Mouse (Mus musculus) bone marrow, adult 2 months (tissue): ENCODE data around the gene L3mbtl1. TPM values are rescaled to one million over a fixed set of nuclear protein-coding genes. Genes with fewer than 3 reads are reported as not detected.

Experiments
- H3K27ac ChIP-seq: fragments of 200-500 bp; 2 replicates; pipeline ENCODE4 v1.5.1; 2012; ENCODE audit warnings: low read depth, mild to moderate bottlenecking, control low read depth, inconsistent platforms, low read length; ENCODE audit not compliant: control insufficient read depth, poor library complexity, insufficient read depth
- H3K4me1 ChIP-seq: fragments of 200-500 bp; 2 replicates; pipeline ENCODE4 v1.6.1; 2011; ENCODE audit warnings: low read length; ENCODE audit not compliant: control insufficient read depth, insufficient read depth
- H3K4me3 ChIP-seq: fragments of 200-500 bp; replicated peaks from 2 replicates; pipeline ENCODE3; 2011; ENCODE audit warnings: mild to moderate bottlenecking, low read depth, low read length, control low read depth; ENCODE audit not compliant: control insufficient read depth
- CTCF ChIP-seq: fragments of 200-500 bp; IDR thresholded peaks from 2 replicates; pipeline ENCODE4 v1.5.1; 2011; ENCODE audit warnings: low read length, control low read depth; ENCODE audit not compliant: control insufficient read depth, insufficient read depth
- POLR2A ChIP-seq: fragments of 200-500 bp; IDR thresholded peaks from 2 replicates; pipeline ENCODE4 v1.6.1; 2011; ENCODE audit warnings: low read depth, mild to moderate bottlenecking, control low read depth, low read length, borderline replicate concordance; ENCODE audit not compliant: control insufficient read depth
- WGBS: fragments of 180-500 bp; shearing (Covaris S2); methylation state at CpG from one replicate; pipeline ENCODE4 v1.1.7; 2018; 5-methylcytosine and 5-hydroxymethylcytosine counted together
- polyA plus RNA-seq: library from polyadenylated mRNA; stranded (reverse); fragments of >200 nt; gene quantifications from 2 replicates; pipeline ENCODE4 v1.2.4, GENCODE M21; 2011; ENCODE audit warnings: low replicate concordance; ENCODE audit not compliant: missing spikeins, insufficient read depth, insufficient read length

Gene L3mbtl1
- polyA plus RNA-seq, 1 experiment = 0.52 TPM

GRCm38 (mm10) chr2:162931674-162932650 is 11.3 kb upstream of the L3mbtl1 start:
- WGBS = under 1% methylated on average over 101 of the region's 103 CpGs
- peak overlapping the region; percentile 99 for H3K4me3 ChIP-seq
- no peak for TF ChIP-seq POLR2A
- TF ChIP-seq CTCF = no peak

GRCm38 (mm10) chr2:162932706-162933105 is 10.6 kb upstream of the L3mbtl1 start:
- Histone ChIP-seq H3K27ac (no peak overlapping the region), H3K4me1 (peaks cover 2% of the 10 kb centered on the region; the same call in 1 of the 2 replicates), H3K4me3 (peak overlapping the region; percentile 6)
- no peak for TF ChIP-seq CTCF
- no peak for TF ChIP-seq POLR2A
- WGBS = 62% methylated on average over 4 of the region's 4 CpGs

More at GRCm38 (mm10) chr2:162931674-162932650, 11.3 kb upstream of the L3mbtl1 start:
- H3K4me1 ChIP-seq = peaks cover 2% of the 10 kb centered on the region; the same call in 1 of the 2 replicates
- peak overlapping the region; percentile 99 for H3K27ac ChIP-seq

GRCm38 (mm10) chr2:162934421-162934820 is 8.9 kb upstream of the L3mbtl1 start:
- Histone ChIP-seq H3K4me1 (peaks cover 2% of the 10 kb centered on the region; the same call in 1 of the 2 replicates), H3K27ac (no peak overlapping the region), H3K4me3 (no peak overlapping the region)
- TF ChIP-seq CTCF (no peak), POLR2A (no peak)
- WGBS = 93% methylated on average over 19 of the region's 19 CpGs

GRCm38 (mm10) chr2:162935700-162936099 is 7.6 kb upstream of the L3mbtl1 start:
- no peak for TF ChIP-seq CTCF
- TF ChIP-seq POLR2A = no peak
- WGBS = 91% methylated on average over 3 of the region's 3 CpGs

GRCm38 (mm10) chr2:162939562-162939961 is 3.7 kb upstream of the L3mbtl1 start:
- no peak for TF ChIP-seq CTCF
- no peak for TF ChIP-seq POLR2A
- Histone ChIP-seq H3K4me3 (no peak overlapping the region), H3K4me1 (no peaks in the 10 kb centered on the region; the same call in 1 of the 2 replicates), H3K27ac (no peak overlapping the region)
- 23% methylated on average over 1 of the region's 1 CpGs for WGBS

More at GRCm38 (mm10) chr2:162935700-162936099, 7.6 kb upstream of the L3mbtl1 start:
- Histone ChIP-seq H3K27ac (no peak overlapping the region), H3K4me1 (peaks cover 2% of the 10 kb centered on the region; the same call in 1 of the 2 replicates), H3K4me3 (no peak overlapping the region)

GRCm38 (mm10) chr2:162943931-162944330 is 659 bp downstream of the L3mbtl1 start:
- Histone ChIP-seq H3K27ac (no peak overlapping the region), H3K4me3 (no peak overlapping the region), H3K4me1 (no peaks in the 10 kb centered on the region; the same call in 1 of the 2 replicates)
- WGBS = 7% methylated on average over 11 of the region's 11 CpGs
- TF ChIP-seq POLR2A = no peak
- TF ChIP-seq CTCF = no peak

GRCm38 (mm10) chr2:162946964-162947363 is 3.7 kb downstream of the L3mbtl1 start:
- 88% methylated on average over 5 of the region's 5 CpGs for WGBS
- Histone ChIP-seq H3K4me3 (no peak overlapping the region), H3K4me1 (no peaks in the 10 kb centered on the region; the same call in 1 of the 2 replicates), H3K27ac (no peak overlapping the region)
- TF ChIP-seq CTCF (no peak), POLR2A (no peak)

- Histone ChIP-seq H3K27ac (no peak overlapping the region), H3K4me1 (no peaks in the 10 kb centered on the region; the same call in 1 of the 2 replicates), H3K4me3 (no peak overlapping the region)
- 61% methylated on average over 15 of the region's 15 CpGs for WGBS
- TF ChIP-seq CTCF (no peak), POLR2A (no peak)
Observed at GRCm38 (mm10) chr2:162947736-162948135, 4.5 kb downstream of the L3mbtl1 start.
